Mouse (Mus musculus) C2C12 (cell line): ENCODE data around the gene Cacna2d1.

ENCODE experiments used
- CTCF ChIP-seq: IDR thresholded peaks from one replicate; pipeline ENCODE4 v1.5.1; 2011; ENCODE audit not compliant: control insufficient read depth, insufficient read depth, insufficient read length
- MAX ChIP-seq: IDR thresholded peaks from one replicate; pipeline ENCODE4 v1.6.1; 2011; ENCODE audit warnings: mild to moderate bottlenecking, control low read depth
- USF1 ChIP-seq: IDR thresholded peaks from one replicate; pipeline ENCODE4 v1.6.1; 2011; ENCODE audit warnings: low read depth, mild to moderate bottlenecking, control low read depth, moderate library complexity

DNA sequence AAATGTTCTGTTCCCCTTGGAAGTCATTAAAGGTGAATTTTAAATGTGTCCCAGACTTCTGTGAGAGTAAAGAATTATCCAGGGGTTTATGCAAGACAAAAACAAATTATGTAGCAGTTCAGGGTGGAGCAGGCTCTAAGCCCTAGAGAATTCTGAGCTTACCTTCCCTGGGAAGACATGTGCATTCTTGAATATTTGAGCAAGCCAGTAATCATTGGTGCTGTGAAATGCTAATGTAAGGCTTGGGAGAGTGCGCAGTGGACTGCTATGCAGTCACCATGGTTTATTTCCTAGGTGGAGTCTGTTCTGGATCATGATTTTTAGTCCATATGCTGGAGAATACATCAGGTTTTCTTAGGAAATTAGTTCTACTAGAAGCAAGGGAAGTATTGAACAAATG lies 167.3 kb downstream of the Cacna2d1 start:
- TF ChIP-seq CTCF (no peak), USF1 (no peak), MAX (no peak)
